Mouse (Mus musculus) lung, embryonic 14.5 days (tissue): ENCODE results near the gene Tubal3. TPM values are rescaled to one million over a fixed set of nuclear protein-coding genes. Genes with fewer than 3 reads are reported as not detected.
"Not testable (repeated sequence)": the region's sequence is repeated elsewhere in the genome, so short reads cannot be mapped to it uniquely, and the experiment has no call there.

ENCODE experiments used
- ATAC-seq: fragments of 200-750 bp; cut with Nextera tagmentation; 2 replicates; pipeline ENCODE4 v1.8.0; 2017; ENCODE audit warnings: mild to moderate bottlenecking, moderate TSS enrichment, moderate library complexity; ENCODE audit not compliant: insufficient read depth
- DNase-seq: peaks from one replicate; pipeline ENCODE4 v3.0.0-alpha.2; 2015
- H3K27ac ChIP-seq: fragments of 300-500 bp; sonication (generic); 2 replicates; pipeline ENCODE4 v1.5.1; 2014; ENCODE audit warnings: low read depth, mild to moderate bottlenecking, moderate library complexity
- H3K27me3 ChIP-seq: fragments of 300-500 bp; sonication (generic); 2 replicates; pipeline ENCODE4 v1.6.1; 2014; ENCODE audit warnings: low read length, control low read depth; ENCODE audit not compliant: insufficient read depth
- H3K36me3 ChIP-seq: fragments of 300-500 bp; sonication (generic); 2 replicates; pipeline ENCODE4 v1.6.1; 2014; ENCODE audit warnings: control low read depth; ENCODE audit not compliant: insufficient read depth
- H3K4me1 ChIP-seq: fragments of 300-500 bp; sonication (generic); 2 replicates; pipeline ENCODE4 v1.6.1; 2014; ENCODE audit warnings: antibody characterized with exemption, control low read depth; ENCODE audit not compliant: insufficient read depth
- H3K4me2 ChIP-seq: fragments of 300-500 bp; sonication (generic); 2 replicates; pipeline ENCODE4 v1.6.1; 2014; ENCODE audit warnings: mild to moderate bottlenecking
- H3K4me3 ChIP-seq: fragments of 300-500 bp; sonication (generic); 2 replicates; pipeline ENCODE4 v1.5.1; 2014; ENCODE audit warnings: low read depth, low read length
- H3K9ac ChIP-seq: fragments of 300-500 bp; sonication (generic); 2 replicates; pipeline ENCODE4 v1.6.1; 2014
- H3K9me3 ChIP-seq: fragments of 300-500 bp; sonication (generic); 2 replicates; pipeline ENCODE4 v1.6.1; 2016; ENCODE audit warnings: low read depth, low read length, control low read depth
- CTCF ChIP-seq: IDR thresholded peaks from 2 replicates; pipeline ENCODE4 v1.5.1; 2016; ENCODE audit warnings: antibody characterized with exemption, low read depth
- WGBS: fragments of 180-500 bp; shearing (Covaris S2); extraction: QIAGEN DNeasy Blood & Tissue Kit; methylation state at CpG from one replicate; pipeline ENCODE4 v1.1.7; 2014; 5-methylcytosine and 5-hydroxymethylcytosine counted together
- polyA plus RNA-seq: library from polyadenylated mRNA; unstranded; fragments of >200 nt; fragmentation: Nextera tagmentation; extraction: Ambion mirVana; gene quantifications from 2 replicates; pipeline ENCODE4 v1.2.1, GENCODE M21; 2014

Gene Tubal3
- polyA plus RNA-seq, 1 experiment from 2014 or later = not detected

DNA sequence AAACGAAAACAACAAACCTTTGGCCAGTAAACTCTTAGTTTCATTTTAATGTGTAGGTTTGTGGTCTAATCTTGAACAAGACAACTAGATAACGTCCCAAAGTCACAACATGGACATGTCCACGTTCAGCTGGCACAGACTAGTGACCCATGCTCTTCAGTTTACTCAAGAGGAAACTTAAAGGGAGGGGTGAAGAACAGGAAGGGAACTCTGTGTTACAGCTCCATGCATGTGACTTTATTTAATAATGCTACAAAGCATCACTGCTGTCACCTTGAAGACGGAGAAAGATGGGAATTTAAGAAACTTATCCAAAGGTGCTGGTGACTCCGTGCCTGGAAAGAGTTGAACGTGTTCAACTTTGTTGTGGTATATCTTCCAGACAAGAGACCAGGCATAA lies 22.0 kb upstream of the Tubal3 start:
- Histone ChIP-seq H3K4me3 (no peak overlapping the region), H3K9ac (no peak overlapping the region), H3K36me3 (peaks cover 6% of the 10 kb centered on the region), H3K9me3 (no peaks in the 10 kb centered on the region), H3K4me1 (0 out of 2 replicates have a peak, but pooled peaks cover 3% of the 10 kb centered on the region), H3K4me2 (no peak overlapping the region), H3K27ac (no peak overlapping the region), H3K27me3 (no peaks in the 10 kb centered on the region)
- ATAC-seq = no peak
- TF ChIP-seq CTCF = no peak
- 85% methylated on average over 6 of the region's 6 CpGs for WGBS
- DNase-seq = no peak

DNA sequence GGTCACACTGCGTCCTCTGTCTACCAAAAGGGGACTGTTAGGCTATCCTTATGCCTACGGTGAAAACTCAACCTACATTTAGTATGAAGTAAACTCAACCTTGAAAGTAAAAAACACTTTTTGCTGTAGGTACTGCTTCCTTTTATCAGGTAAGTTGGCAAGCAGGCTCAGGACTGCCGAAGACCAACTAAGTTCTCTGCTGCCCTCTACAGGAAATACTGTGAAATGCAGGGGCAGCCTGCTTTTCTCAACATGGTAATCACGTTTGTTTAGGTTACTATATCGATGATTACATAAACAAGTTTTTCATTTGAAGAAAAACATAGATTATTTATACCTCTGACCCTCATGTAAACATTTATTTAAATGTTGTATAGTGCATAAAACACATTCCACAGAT lies 21.2 kb upstream of the Tubal3 start:
- peak; percentile 94 for TF ChIP-seq CTCF
- no peaks in the 10 kb centered on the region for H3K27me3 ChIP-seq
- 0 out of 2 replicates have a peak, but pooled peaks cover 3% of the 10 kb centered on the region for H3K4me1 ChIP-seq
- peak; percentile 92 for DNase-seq
- ATAC-seq = no peak
- 29% methylated on average over 5 of the region's 5 CpGs for WGBS
- H3K36me3 ChIP-seq = peaks cover 6% of the 10 kb centered on the region
- H3K9me3 ChIP-seq = no peaks in the 10 kb centered on the region
- no peak overlapping the region for H3K27ac ChIP-seq
- H3K4me3 ChIP-seq = no peak overlapping the region
- H3K9ac ChIP-seq = no peak overlapping the region
- no peak overlapping the region for H3K4me2 ChIP-seq

DNA sequence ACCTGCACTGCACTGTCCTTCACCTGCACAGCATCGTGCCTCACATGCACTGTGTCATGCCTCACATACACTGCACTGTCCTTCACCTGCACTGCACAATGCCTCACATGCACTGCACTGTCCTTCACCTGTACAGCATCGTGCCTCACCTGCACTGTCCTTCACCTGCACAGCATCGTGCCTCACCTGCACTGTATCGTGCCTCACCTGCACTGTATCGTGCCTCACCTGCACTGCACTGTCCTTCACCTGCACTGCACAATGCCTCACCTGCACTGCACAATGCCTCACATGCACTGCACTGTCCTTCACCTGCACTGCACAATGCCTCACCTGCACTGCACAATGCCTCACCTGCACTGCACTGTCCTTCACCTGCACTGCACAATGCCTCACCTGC lies 19.9 kb upstream of the Tubal3 start:
- not testable (repeated sequence) for DNase-seq, H3K36me3 ChIP-seq, H3K4me1 ChIP-seq, H3K9me3 ChIP-seq, H3K4me3 ChIP-seq, H3K9ac ChIP-seq, H3K27me3 ChIP-seq, H3K27ac ChIP-seq, ATAC-seq, H3K4me2 ChIP-seq
- WGBS = 92% methylated on average over 5 of the region's 5 CpGs

DNA sequence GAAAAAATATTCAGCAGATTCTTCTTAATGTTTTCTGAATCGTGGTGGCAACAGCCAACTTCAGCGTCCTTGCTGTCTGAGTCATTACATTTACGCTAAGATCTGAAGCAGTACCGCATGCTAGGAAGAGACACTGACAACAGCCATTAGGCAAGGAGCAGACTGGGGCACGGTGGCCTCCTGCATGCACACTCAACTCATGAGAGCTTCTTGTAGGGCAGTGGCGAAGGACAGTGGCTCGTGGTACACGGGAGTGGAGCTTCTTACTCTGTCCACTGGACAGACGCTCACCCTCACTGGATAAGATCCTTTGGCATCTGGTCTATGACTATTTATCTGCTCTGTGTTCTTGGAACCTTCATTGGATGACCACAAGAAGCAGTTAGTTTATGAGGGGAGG lies 18.8 kb upstream of the Tubal3 start:
- H3K36me3 ChIP-seq = peaks cover 16% of the 10 kb centered on the region
- no peak overlapping the region for H3K9ac ChIP-seq
- no peak for DNase-seq
- no peaks in the 10 kb centered on the region for H3K4me1 ChIP-seq
- H3K27me3 ChIP-seq = no peaks in the 10 kb centered on the region
- no peak overlapping the region for H3K4me2 ChIP-seq
- ATAC-seq = no peak
- H3K9me3 ChIP-seq = no peaks in the 10 kb centered on the region
- 86% methylated on average over 9 of the region's 9 CpGs for WGBS
- no peak for TF ChIP-seq CTCF
- H3K4me3 ChIP-seq = no peak overlapping the region
- no peak overlapping the region for H3K27ac ChIP-seq

GRCm38 (mm10) chr13:3907151-3907696 lies 10.8 kb upstream of the Tubal3 start:
- ATAC-seq (no peak), DNase-seq (no peak)

DNA sequence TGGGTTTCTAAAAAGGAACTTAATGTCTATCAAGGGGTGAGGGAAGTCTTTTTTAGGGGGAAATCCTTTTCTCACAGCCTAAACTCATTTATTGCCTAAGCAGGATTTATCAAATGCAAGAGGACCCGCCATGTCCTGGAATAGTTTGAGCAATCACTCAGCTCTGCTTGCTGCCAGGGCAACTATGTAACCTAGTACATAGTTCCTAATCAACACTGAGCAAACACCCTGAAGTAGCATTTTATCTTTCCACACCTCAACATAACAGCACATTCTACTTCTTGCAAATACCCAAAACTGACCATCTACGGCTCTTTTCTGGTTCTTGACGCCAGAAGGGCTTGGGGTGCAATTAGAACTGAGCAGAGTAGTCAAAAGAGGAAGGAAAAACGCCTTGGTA lies 9.8 kb upstream of the Tubal3 start:
- no peak overlapping the region for H3K27ac ChIP-seq
- DNase-seq = peak; percentile 23
- H3K4me3 ChIP-seq = no peak overlapping the region
- no peaks in the 10 kb centered on the region for H3K27me3 ChIP-seq
- TF ChIP-seq CTCF = no peak
- no peaks in the 10 kb centered on the region for H3K4me1 ChIP-seq
- peak; percentile 56; the same call in 1 of the 2 replicates for ATAC-seq
- peaks cover 31% of the 10 kb centered on the region; the same call in 1 of the 2 replicates for H3K36me3 ChIP-seq
- no peak overlapping the region for H3K4me2 ChIP-seq
- WGBS = 63% methylated on average over 4 of the region's 4 CpGs
- no peaks in the 10 kb centered on the region for H3K9me3 ChIP-seq
- no peak overlapping the region for H3K9ac ChIP-seq

More at GRCm38 (mm10) chr13:3907151-3907696, 10.8 kb upstream of the Tubal3 start:
- Histone ChIP-seq H3K36me3 (peaks cover 31% of the 10 kb centered on the region; the same call in 1 of the 2 replicates), H3K27me3 (no peaks in the 10 kb centered on the region), H3K4me3 (no peak overlapping the region), H3K9ac (no peak overlapping the region), H3K4me1 (no peaks in the 10 kb centered on the region), H3K4me2 (no peak overlapping the region), H3K27ac (no peak overlapping the region), H3K9me3 (no peaks in the 10 kb centered on the region)
- TF ChIP-seq CTCF = no peak
- 65% methylated on average over 6 of the region's 6 CpGs for WGBS

DNA sequence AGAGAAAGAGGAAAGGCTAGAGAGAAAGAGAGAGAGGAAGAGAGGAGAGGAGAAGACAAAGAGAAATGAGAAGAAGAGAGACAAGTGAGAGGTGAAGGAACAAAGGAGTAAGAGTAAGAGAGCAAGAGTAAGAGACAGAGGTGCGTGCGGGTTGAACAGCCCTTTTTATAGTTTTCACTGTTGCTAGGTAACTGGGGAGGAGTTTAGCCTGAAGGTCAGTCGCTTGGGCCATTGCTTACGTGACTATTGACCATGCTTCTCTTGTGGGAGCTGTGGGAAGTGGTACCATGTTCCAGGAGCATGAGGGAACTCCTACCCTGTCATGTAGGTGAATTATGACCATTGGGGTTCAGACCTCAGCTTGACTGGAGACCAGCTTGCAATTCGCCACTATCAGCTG lies 7.7 kb upstream of the Tubal3 start:
- Histone ChIP-seq H3K27me3 (no peaks in the 10 kb centered on the region), H3K4me1 (no peaks in the 10 kb centered on the region), H3K4me2 (no peak overlapping the region), H3K4me3 (no peak overlapping the region), H3K27ac (no peak overlapping the region), H3K9ac (no peak overlapping the region), H3K36me3 (peaks cover 32% of the 10 kb centered on the region; the same call in 1 of the 2 replicates), H3K9me3 (no peaks in the 10 kb centered on the region)
- ATAC-seq = no peak
- 84% methylated on average over 5 of the region's 5 CpGs for WGBS
- DNase-seq = no peak
- no peak for TF ChIP-seq CTCF

DNA sequence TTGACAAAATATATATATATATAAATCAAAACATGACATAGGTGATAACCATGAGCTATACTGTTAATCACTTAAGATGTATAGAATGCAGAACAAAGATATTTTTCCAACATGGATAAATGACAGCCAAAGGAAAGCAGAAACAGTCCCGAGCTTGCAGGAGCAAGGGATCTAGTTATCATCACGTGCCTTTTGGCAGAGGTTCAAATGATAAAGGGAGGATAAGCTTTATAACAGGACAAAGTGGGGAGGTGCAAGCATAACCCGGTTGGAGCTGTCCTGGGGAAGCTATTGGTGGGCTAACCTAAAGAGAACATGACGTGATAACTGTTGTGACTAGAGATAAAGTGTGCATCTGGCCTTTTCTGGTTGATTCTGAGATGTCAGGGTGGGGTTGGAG lies 4.6 kb upstream of the Tubal3 start:
- Histone ChIP-seq H3K4me2 (no peak overlapping the region), H3K9ac (no peak overlapping the region), H3K9me3 (no peaks in the 10 kb centered on the region), H3K36me3 (peaks cover 28% of the 10 kb centered on the region; the same call in 1 of the 2 replicates), H3K4me1 (peaks cover 3% of the 10 kb centered on the region; the same call in 1 of the 2 replicates), H3K27ac (no peak overlapping the region), H3K4me3 (no peak overlapping the region), H3K27me3 (no peaks in the 10 kb centered on the region)
- TF ChIP-seq CTCF = no peak
- WGBS = 56% methylated on average over 4 of the region's 4 CpGs
- ATAC-seq = no peak
- DNase-seq = no peak
